Mouse (Mus musculus): ENCODE measurements around the gene Dbn1. TPM values are rescaled to one million over a fixed set of nuclear protein-coding genes. Genes with fewer than 3 reads are reported as not detected.

Dbn1 gene
- polyA plus RNA-seq, 1 experiment from 2014 or later: 24.2 TPM

- Histone ChIP-seq H3K9me3 (replicated peaks) (no peaks in the 10 kb centered on the region), H3K27me3 (replicated peaks) (peaks cover 65% of the 10 kb centered on the region), H3K36me3 (peaks cover 41% of the 10 kb centered on the region), H3K4me2 (peak overlapping the region; percentile 75), H3K9ac (0 out of 2 replicates have a peak overlapping the region, but pooled peaks have one; percentile 42), H3K4me3 (peak overlapping the region; percentile 53), H3K4me1 (peaks cover 17% of the 10 kb centered on the region), H3K27ac (no peak overlapping the region)
- 17% methylated on average over 14 of the region's 14 CpGs for WGBS (ENCODE audit: insufficient replicate concordance)
- ATAC-seq: no peak
Observed at GRCm38 (mm10) chr13:55463399-55464026, 24.4 kb downstream of the Dbn1 start.

GRCm38 (mm10) chr13:55462965-55463364 lies 24.9 kb downstream of the Dbn1 start:
- H3K27ac ChIP-seq: no peak overlapping the region
- H3K9ac ChIP-seq: no peak overlapping the region
- WGBS (ENCODE audit: insufficient replicate concordance): 40% methylated on average over 2 of the region's 2 CpGs
- H3K4me2 ChIP-seq: 0 out of 2 replicates have a peak overlapping the region, but pooled peaks have one; percentile 75
- peaks cover 60% of the 10 kb centered on the region for H3K27me3 ChIP-seq (replicated peaks)
- H3K9me3 ChIP-seq (replicated peaks): no peaks in the 10 kb centered on the region
- H3K36me3 ChIP-seq: peaks cover 47% of the 10 kb centered on the region
- no peak overlapping the region for H3K4me3 ChIP-seq
- no peak for ATAC-seq
- H3K4me1 ChIP-seq: peaks cover 17% of the 10 kb centered on the region

- Histone ChIP-seq H3K27ac (no peak overlapping the region), H3K4me2 (no peak overlapping the region), H3K9ac (no peak overlapping the region), H3K27me3 (replicated peaks) (no peaks in the 10 kb centered on the region), H3K4me1 (peaks cover 32% of the 10 kb centered on the region), H3K9me3 (replicated peaks) (no peaks in the 10 kb centered on the region), H3K36me3 (peaks cover 95% of the 10 kb centered on the region), H3K4me3 (no peak overlapping the region)
- WGBS (ENCODE audit: insufficient replicate concordance): 89% methylated on average over 16 of the region's 16 CpGs
- ATAC-seq: no peak
Observed at GRCm38 (mm10) chr13:55451785-55452549, 35.9 kb downstream of the Dbn1 start.

GRCm38 (mm10) chr13:55451296-55451695 lies 36.6 kb downstream of the Dbn1 start:
- Histone ChIP-seq H3K36me3 (peaks cover 88% of the 10 kb centered on the region), H3K27ac (no peak overlapping the region)

GRCm38 (mm10) chr13:55450511-55450980 lies 37.4 kb downstream of the Dbn1 start:
- Histone ChIP-seq H3K4me2 (no peak overlapping the region), H3K9ac (no peak overlapping the region), H3K27ac (0 out of 2 replicates have a peak overlapping the region, but pooled peaks have one; percentile 25), H3K36me3 (peaks cover 81% of the 10 kb centered on the region), H3K4me1 (peaks cover 46% of the 10 kb centered on the region), H3K4me3 (no peak overlapping the region), H3K27me3 (replicated peaks) (no peaks in the 10 kb centered on the region), H3K9me3 (replicated peaks) (no peaks in the 10 kb centered on the region)
- 89% methylated on average over 11 of the region's 11 CpGs for WGBS (ENCODE audit: insufficient replicate concordance)
- ATAC-seq: no peak

More at GRCm38 (mm10) chr13:55451296-55451695, 36.6 kb downstream of the Dbn1 start:
- Histone ChIP-seq H3K9me3 (replicated peaks) (no peaks in the 10 kb centered on the region), H3K4me1 (peaks cover 38% of the 10 kb centered on the region), H3K4me2 (no peak overlapping the region), H3K27me3 (replicated peaks) (no peaks in the 10 kb centered on the region), H3K9ac (no peak overlapping the region), H3K4me3 (no peak overlapping the region)
- ATAC-seq: no peak
- 82% methylated on average over 10 of the region's 10 CpGs for WGBS (ENCODE audit: insufficient replicate concordance)

GRCm38 (mm10) chr13:55449679-55450441 lies 38.1 kb downstream of the Dbn1 start:
- Histone ChIP-seq H3K27me3 (replicated peaks) (no peaks in the 10 kb centered on the region), H3K4me1 (peaks cover 46% of the 10 kb centered on the region), H3K4me3 (no peak overlapping the region), H3K4me2 (no peak overlapping the region), H3K27ac (peak overlapping the region; percentile 25; the same call in 1 of the 2 replicates), H3K9ac (peak overlapping the region; percentile 0; the same call in 1 of the 2 replicates), H3K36me3 (peaks cover 74% of the 10 kb centered on the region), H3K9me3 (replicated peaks) (no peaks in the 10 kb centered on the region)
- 70% methylated on average over 17 of the region's 17 CpGs for WGBS (ENCODE audit: insufficient replicate concordance)
- ATAC-seq: no peak

GRCm38 (mm10) chr13:55449205-55449604 lies 38.7 kb downstream of the Dbn1 start:
- Histone ChIP-seq H3K9me3 (replicated peaks) (no peaks in the 10 kb centered on the region), H3K9ac (0 out of 2 replicates have a peak overlapping the region, but pooled peaks have one; percentile 14), H3K27ac (no peak overlapping the region), H3K4me3 (no peak overlapping the region), H3K27me3 (replicated peaks) (no peaks in the 10 kb centered on the region), H3K4me1 (peaks cover 49% of the 10 kb centered on the region), H3K36me3 (peaks cover 67% of the 10 kb centered on the region), H3K4me2 (no peak overlapping the region)
- no peak for ATAC-seq
- 86% methylated on average over 9 of the region's 9 CpGs for WGBS (ENCODE audit: insufficient replicate concordance)

- no peaks in the 10 kb centered on the region for H3K27me3 ChIP-seq (replicated peaks)
- 90% methylated on average over 5 of the region's 5 CpGs for WGBS (ENCODE audit: insufficient replicate concordance)
- peaks cover 57% of the 10 kb centered on the region for H3K36me3 ChIP-seq
- no peak overlapping the region for H3K9ac ChIP-seq
- ATAC-seq: no peak
- peaks cover 56% of the 10 kb centered on the region for H3K4me1 ChIP-seq
- H3K4me3 ChIP-seq: no peak overlapping the region
- H3K4me2 ChIP-seq: peak overlapping the region; percentile 96; the same call in 1 of the 2 replicates
- peak overlapping the region; percentile 98; the same call in 1 of the 2 replicates for H3K27ac ChIP-seq
- H3K9me3 ChIP-seq (replicated peaks): no peaks in the 10 kb centered on the region
Observed at GRCm38 (mm10) chr13:55448131-55448530, 39.8 kb downstream of the Dbn1 start.

- Histone ChIP-seq H3K9me3 (replicated peaks) (no peaks in the 10 kb centered on the region), H3K27ac (peak overlapping the region; percentile 98), H3K27me3 (replicated peaks) (no peaks in the 10 kb centered on the region), H3K9ac (peak overlapping the region; percentile 97), H3K4me1 (peaks cover 56% of the 10 kb centered on the region), H3K4me3 (peak overlapping the region; percentile 97), H3K36me3 (peaks cover 51% of the 10 kb centered on the region), H3K4me2 (peak overlapping the region; percentile 96)
- no peak for ATAC-seq
- 25% methylated on average over 3 of the region's 3 CpGs for WGBS (ENCODE audit: insufficient replicate concordance)
Observed at GRCm38 (mm10) chr13:55447543-55447943, 40.4 kb downstream of the Dbn1 start.

- 47% methylated on average over 6 of the region's 6 CpGs for WGBS (ENCODE audit: insufficient replicate concordance)
- H3K27ac ChIP-seq: peak overlapping the region; percentile 98
- peaks cover 41% of the 10 kb centered on the region for H3K36me3 ChIP-seq
- H3K9ac ChIP-seq: peak overlapping the region; percentile 97
- peak overlapping the region; percentile 96 for H3K4me2 ChIP-seq
- no peaks in the 10 kb centered on the region for H3K9me3 ChIP-seq (replicated peaks)
- no peaks in the 10 kb centered on the region for H3K27me3 ChIP-seq (replicated peaks)
- H3K4me1 ChIP-seq: peaks cover 56% of the 10 kb centered on the region
- peak; percentile 69 for ATAC-seq
- H3K4me3 ChIP-seq: peak overlapping the region; percentile 97
Observed at GRCm38 (mm10) chr13:55446483-55447105, 41.3 kb downstream of the Dbn1 start.

- H3K4me1 ChIP-seq: peaks cover 56% of the 10 kb centered on the region
- WGBS (ENCODE audit: insufficient replicate concordance): under 1% methylated on average over 57 of the region's 66 CpGs
Observed at GRCm38 (mm10) chr13:55445361-55446091, 42.4 kb downstream of the Dbn1 start.

More at GRCm38 (mm10) chr13:55445361-55446091, 42.4 kb downstream of the Dbn1 start:
- Histone ChIP-seq H3K9me3 (replicated peaks) (no peaks in the 10 kb centered on the region), H3K4me3 (peak overlapping the region; percentile 97), H3K27me3 (replicated peaks) (no peaks in the 10 kb centered on the region), H3K4me2 (peak overlapping the region; percentile 96), H3K36me3 (peaks cover 31% of the 10 kb centered on the region), H3K27ac (peak overlapping the region; percentile 98), H3K9ac (peak overlapping the region; percentile 97)
- no peak for ATAC-seq
